In genomic region chr9:64576143-64576878, GRCm38 (mm10) we compare ENCODE assay signal across 19 mouse cellular contexts.
DNase-seq lines count a peak whose midpoint lies in the region; ATAC-seq and TF ChIP-seq lines count a peak whose summit lies in the region.
"Had no signal": no experiment of that assay in that cellular context is flagged by ENCODE, and none has a peak within 500 bp of the region (broad histone marks: within the 10 kb centered on the region; RNA-seq: fewer than 3 reads in every experiment).

No protein-coding gene starts in this region.

- no peaks in the 10 kb centered on the region for H3K36me3 ChIP-seq in midbrain, embryonic 10.5 days
- H3K36me3 ChIP-seq in midbrain, postnatal 0 days (ENCODE audit: insufficient read depth, low read length): no peaks in the 10 kb centered on the region
- no peaks in the 10 kb centered on the region for H3K36me3 ChIP-seq in intestine, embryonic 14.5 days (ENCODE audit: control insufficient read depth, insufficient read depth, low read length)
- H3K36me3 ChIP-seq in limb, embryonic 10.5 days: no peaks in the 10 kb centered on the region
- H3K36me3 ChIP-seq in neural tube, embryonic 13.5 days: no peaks in the 10 kb centered on the region
- H3K36me3 ChIP-seq: G1E; heart, embryonic 13.5 days had no signal

- no peak for DNase-seq in midbrain, embryonic 10.5 days (ENCODE audit: low spot score)
- DNase-seq in midbrain, postnatal 0 days (ENCODE audit: low spot score): no peak
- DNase-seq in intestine, embryonic 14.5 days (ENCODE audit: low spot score): peak; percentile 52
- no peak for DNase-seq in limb, embryonic 10.5 days (ENCODE audit: low spot score)
- DNase-seq in testis, postnatal 10 days (ENCODE audit: low spot score): no peak
- no peak for DNase-seq in layer of hippocampus, adult 18-20 months (ENCODE audit: low spot score in 2 of 2)
- DNase-seq: adrenal gland, postnatal 36 days; cerebellum, adult 8-10 months; heart, postnatal 4 days; kidney, adult 18-20 months; kidney, postnatal 25 days; lung, postnatal 14 days; right cerebral cortex, postnatal 14 days; thymus, postnatal 36 days had no signal

- no peak for ATAC-seq in midbrain, postnatal 0 days (ENCODE audit: low FRiP score)
- peak; percentile 65 for ATAC-seq in intestine, embryonic 14.5 days (replicated peaks; ENCODE audit: low FRiP score, low TSS enrichment, low read depth)
- ATAC-seq in neural tube, embryonic 13.5 days (ENCODE audit: low read depth): peak; percentile 41; the same call in 1 of the 2 replicates
- ATAC-seq: forebrain, embryonic 14.5 days had no signal

- no peak overlapping the region for H3K4me3 ChIP-seq in midbrain, embryonic 10.5 days
- no peak overlapping the region for H3K4me3 ChIP-seq in midbrain, postnatal 0 days (ENCODE audit: low read depth, low read length)
- H3K4me3 ChIP-seq in intestine, embryonic 14.5 days (ENCODE audit: low read depth, low read length): no peak overlapping the region
- H3K4me3 ChIP-seq in limb, embryonic 10.5 days: no peak overlapping the region
- no peak overlapping the region for H3K4me3 ChIP-seq in neural tube, embryonic 13.5 days
- H3K4me3 ChIP-seq: heart, embryonic 13.5 days; megakaryocyte, embryonic 14.5 days had no signal

- no peaks in the 10 kb centered on the region for H3K9me3 ChIP-seq in midbrain, embryonic 10.5 days (replicated peaks)
- no peaks in the 10 kb centered on the region for H3K9me3 ChIP-seq in midbrain, postnatal 0 days (ENCODE audit: low read length)
- no peaks in the 10 kb centered on the region for H3K9me3 ChIP-seq in intestine, embryonic 14.5 days (ENCODE audit: control insufficient read depth, low read length)
- H3K9me3 ChIP-seq in limb, embryonic 10.5 days (replicated peaks): no peaks in the 10 kb centered on the region
- no peaks in the 10 kb centered on the region for H3K9me3 ChIP-seq in neural tube, embryonic 13.5 days
- H3K9me3 ChIP-seq: heart, embryonic 13.5 days had no signal

- H3K27me3 ChIP-seq in midbrain, embryonic 10.5 days (ENCODE audit: low read depth, poor library complexity, severe bottlenecking): no peaks in the 10 kb centered on the region
- no peaks in the 10 kb centered on the region for H3K27me3 ChIP-seq in midbrain, postnatal 0 days (ENCODE audit: insufficient read depth, low read length)
- no peaks in the 10 kb centered on the region for H3K27me3 ChIP-seq in intestine, embryonic 14.5 days (replicated peaks; ENCODE audit: control insufficient read depth, insufficient read depth, low read length)
- H3K27me3 ChIP-seq in limb, embryonic 10.5 days (ENCODE audit: low read depth, poor library complexity, severe bottlenecking): peaks cover 33% of the 10 kb centered on the region
- no peaks in the 10 kb centered on the region for H3K27me3 ChIP-seq in neural tube, embryonic 13.5 days

- peak overlapping the region; percentile 52; the same call in 1 of the 2 replicates for H3K27ac ChIP-seq in midbrain, embryonic 10.5 days (replicated peaks)
- H3K27ac ChIP-seq in midbrain, postnatal 0 days (ENCODE audit: low read depth, low read length): no peak overlapping the region
- H3K27ac ChIP-seq in intestine, embryonic 14.5 days (ENCODE audit: low read depth): peak overlapping the region; percentile 22
- peak overlapping the region; percentile 31; the same call in 1 of the 2 replicates for H3K27ac ChIP-seq in limb, embryonic 10.5 days
- H3K27ac ChIP-seq in neural tube, embryonic 13.5 days (replicated peaks): peak overlapping the region; percentile 63
- H3K27ac ChIP-seq: heart, embryonic 13.5 days had no signal

- peaks cover 24% of the 10 kb centered on the region for H3K4me1 ChIP-seq in midbrain, embryonic 10.5 days
- peaks cover 5% of the 10 kb centered on the region; the same call in 1 of the 2 replicates for H3K4me1 ChIP-seq in midbrain, postnatal 0 days (ENCODE audit: insufficient read depth, low read length)
- no peaks in the 10 kb centered on the region for H3K4me1 ChIP-seq in intestine, embryonic 14.5 days (replicated peaks; ENCODE audit: control insufficient read depth, insufficient read depth, low read length)
- H3K4me1 ChIP-seq in limb, embryonic 10.5 days: peaks cover 64% of the 10 kb centered on the region
- peaks cover 69% of the 10 kb centered on the region for H3K4me1 ChIP-seq in neural tube, embryonic 13.5 days (replicated peaks)

- no peak for TF ChIP-seq CTCF in midbrain, postnatal 0 days (IDR thresholded peaks at IDR 0.05)

- H3K9ac ChIP-seq in midbrain, postnatal 0 days (replicated peaks; ENCODE audit: low read length, poor library complexity, severe bottlenecking): no peak overlapping the region
- no peak overlapping the region for H3K9ac ChIP-seq in intestine, embryonic 14.5 days (ENCODE audit: low read length)
- no peak overlapping the region for H3K9ac ChIP-seq in neural tube, embryonic 13.5 days
- H3K9ac ChIP-seq: heart, embryonic 13.5 days had no signal

- WGBS in midbrain, embryonic 10.5 days: 74% methylated on average over 5 of the region's 5 CpGs
- WGBS in midbrain, postnatal 0 days: 77% methylated on average over 5 of the region's 5 CpGs
- WGBS in intestine, embryonic 14.5 days: 37% methylated on average over 5 of the region's 5 CpGs
- WGBS in limb, embryonic 10.5 days: 19% methylated on average over 5 of the region's 5 CpGs
- 66% methylated on average over 5 of the region's 5 CpGs for WGBS in neural tube, embryonic 13.5 days

- no peak overlapping the region for H3K4me2 ChIP-seq in midbrain, postnatal 0 days (ENCODE audit: low read depth, low read length, poor library complexity, severe bottlenecking)
- H3K4me2 ChIP-seq in intestine, embryonic 14.5 days (ENCODE audit: low read length): no peak overlapping the region
- no peak overlapping the region for H3K4me2 ChIP-seq in neural tube, embryonic 13.5 days
- H3K4me2 ChIP-seq: heart, embryonic 13.5 days had no signal
